Mouse (Mus musculus): ENCODE measurements around the gene Tbc1d22b. TPM values are rescaled to one million over a fixed set of nuclear protein-coding genes. Genes with fewer than 3 reads are reported as not detected.
A peak's percentile ranks its signal among the peaks of the same experiment; 100 is the strongest.

The Tbc1d22b gene
- total RNA-seq, 2 experiments from 2014 or later: 43.4 to 45.7 TPM

DNA sequence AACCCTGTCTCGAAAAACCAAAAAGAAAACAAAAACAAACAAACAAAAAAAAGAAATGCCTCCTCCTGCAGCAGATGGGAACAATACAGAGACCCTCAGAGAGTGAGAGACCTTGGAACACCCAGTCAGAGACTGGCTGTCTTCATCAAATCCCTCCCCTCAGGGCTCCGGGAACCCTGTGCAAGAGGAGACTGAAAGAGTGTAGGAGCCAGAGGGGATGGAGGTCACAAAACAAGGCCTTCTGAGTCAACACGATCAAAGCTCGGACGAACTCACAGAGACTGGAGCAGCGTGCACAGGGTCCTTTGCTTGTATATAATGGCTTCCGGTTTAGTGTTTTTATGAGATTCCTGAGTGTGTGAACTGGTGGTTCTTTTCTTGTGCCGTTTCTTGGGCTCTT, 9.2 kb upstream of the Tbc1d22b start:
- no peak for DNase-seq (ENCODE audit: extremely low spot score in 1 of 2, low spot score in 1 of 2)

- DNase-seq (ENCODE audit: extremely low spot score in 1 of 2, low spot score in 1 of 2): no peak
Measured at GRCm38 (mm10) chr17:29541419-29541818, 8.2 kb upstream of the Tbc1d22b start.

GRCm38 (mm10) chr17:29542831-29543690, 6.5 kb upstream of the Tbc1d22b start:
- DNase-seq (ENCODE audit: extremely low spot score in 1 of 2, low spot score in 1 of 2): peak in 1 of 2 experiments; percentile 30

GRCm38 (mm10) chr17:29544064-29544463, 5.5 kb upstream of the Tbc1d22b start:
- no peak for DNase-seq (ENCODE audit: extremely low spot score in 1 of 2, low spot score in 1 of 2)

GRCm38 (mm10) chr17:29545241-29545640, 4.3 kb upstream of the Tbc1d22b start:
- DNase-seq (ENCODE audit: extremely low spot score in 1 of 2, low spot score in 1 of 2): no peak

GRCm38 (mm10) chr17:29548494-29548893, 1.1 kb upstream of the Tbc1d22b start:
- no peak for DNase-seq (ENCODE audit: extremely low spot score in 1 of 2, low spot score in 1 of 2)

GRCm38 (mm10) chr17:29548994-29549393, 591 bp upstream of the Tbc1d22b start:
- no peak for DNase-seq (ENCODE audit: extremely low spot score in 1 of 2, low spot score in 1 of 2)

DNA sequence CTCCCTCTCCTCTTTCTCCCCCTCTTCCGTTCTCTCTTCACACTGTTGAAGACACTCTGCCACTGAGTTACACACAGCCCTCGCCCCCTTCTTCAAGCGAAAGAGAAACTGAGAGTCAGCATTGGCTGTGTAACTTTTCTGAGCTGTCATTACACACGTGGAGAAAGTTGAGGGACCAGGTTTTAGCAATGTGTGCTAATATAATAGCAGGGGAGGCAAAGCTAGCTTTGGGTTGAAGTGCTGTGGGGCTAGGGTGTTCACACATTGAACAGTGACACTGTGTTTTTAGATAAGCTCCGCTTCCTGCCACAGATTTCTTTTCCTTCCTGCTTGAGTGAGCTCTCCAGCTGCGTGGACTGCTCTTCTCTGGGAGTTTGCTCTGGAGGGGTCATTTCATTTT, 1.4 kb downstream of the Tbc1d22b start:
- no peak for DNase-seq (ENCODE audit: extremely low spot score in 1 of 2, low spot score in 1 of 2)

GRCm38 (mm10) chr17:29552162-29552732, 2.7 kb downstream of the Tbc1d22b start, which contains the start of gene Tmem217:
Tmem217 (minus strand) TSS chr17:29552385.
- no peak for DNase-seq (ENCODE audit: extremely low spot score in 1 of 2, low spot score in 1 of 2)

GRCm38 (mm10) chr17:29554176-29554575, 4.6 kb downstream of the Tbc1d22b start:
- DNase-seq (ENCODE audit: extremely low spot score in 1 of 2, low spot score in 1 of 2): no peak

DNA sequence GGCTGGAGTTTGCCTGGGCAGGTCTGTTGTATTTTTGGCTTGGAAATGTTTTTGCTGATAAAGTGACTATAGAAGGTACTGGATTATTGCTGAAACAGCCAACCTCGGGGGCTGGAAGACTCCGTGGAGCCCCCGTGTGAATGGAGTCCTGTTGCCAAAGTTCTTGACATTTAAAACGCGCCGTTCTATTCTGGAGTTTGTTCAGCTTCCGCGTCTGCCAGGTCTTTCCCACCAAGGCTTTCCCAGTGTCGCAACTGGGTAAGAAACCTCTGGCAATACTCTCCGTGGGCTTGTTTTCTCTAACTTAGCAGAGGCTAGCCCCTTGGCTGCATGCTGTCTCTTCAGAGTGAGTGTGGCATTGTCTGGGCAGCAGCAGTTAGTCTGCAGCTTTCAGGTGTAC, 6.9 kb downstream of the Tbc1d22b start:
- no peak for DNase-seq (ENCODE audit: extremely low spot score in 1 of 2, low spot score in 1 of 2)

DNA sequence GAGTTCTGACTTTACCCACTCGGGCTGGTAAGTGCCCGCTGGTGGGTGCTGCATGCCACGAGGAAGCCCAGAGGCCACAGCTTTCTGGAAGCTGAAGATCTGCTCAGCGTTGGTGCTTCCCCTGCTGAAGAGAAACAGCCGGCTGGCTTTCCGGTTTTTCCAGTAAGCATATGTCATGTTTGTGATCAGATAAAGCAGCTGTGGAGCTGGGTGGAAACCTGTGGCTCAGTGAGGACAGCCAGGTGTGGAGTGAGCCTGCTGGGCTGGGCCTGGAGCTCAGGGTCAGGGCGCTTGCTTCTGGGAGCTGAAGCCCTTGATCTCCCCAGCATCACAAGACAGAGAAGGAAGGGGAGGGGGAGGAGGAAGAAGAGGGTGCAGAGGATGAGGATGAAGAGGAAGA, 7.3 kb downstream of the Tbc1d22b start:
- no peak for DNase-seq (ENCODE audit: extremely low spot score in 1 of 2, low spot score in 1 of 2)

DNA sequence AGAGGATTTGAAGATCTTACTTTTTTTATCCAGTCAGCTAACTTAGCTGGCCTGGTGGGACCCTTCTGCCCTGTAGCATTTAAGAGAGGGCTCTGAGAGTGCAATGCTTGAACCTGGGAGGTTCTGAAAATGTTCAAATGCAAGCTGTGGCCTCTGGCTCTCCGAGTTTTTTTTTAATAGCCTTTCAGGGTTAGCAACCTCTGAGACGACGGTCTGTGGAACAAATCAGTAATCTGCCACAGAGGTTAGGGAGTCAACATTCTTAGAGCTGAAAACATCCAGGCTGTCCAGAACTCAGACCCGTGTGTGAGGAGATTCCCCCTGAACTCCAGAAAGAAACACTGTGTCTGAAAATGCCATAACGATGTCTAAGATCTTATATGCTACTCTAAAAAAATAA, 8.9 kb downstream of the Tbc1d22b start:
- DNase-seq (ENCODE audit: extremely low spot score in 1 of 2, low spot score in 1 of 2): no peak

GRCm38 (mm10) chr17:29565521-29565920, 15.9 kb downstream of the Tbc1d22b start:
- no peak for DNase-seq (ENCODE audit: extremely low spot score in 1 of 2, low spot score in 1 of 2)

DNA sequence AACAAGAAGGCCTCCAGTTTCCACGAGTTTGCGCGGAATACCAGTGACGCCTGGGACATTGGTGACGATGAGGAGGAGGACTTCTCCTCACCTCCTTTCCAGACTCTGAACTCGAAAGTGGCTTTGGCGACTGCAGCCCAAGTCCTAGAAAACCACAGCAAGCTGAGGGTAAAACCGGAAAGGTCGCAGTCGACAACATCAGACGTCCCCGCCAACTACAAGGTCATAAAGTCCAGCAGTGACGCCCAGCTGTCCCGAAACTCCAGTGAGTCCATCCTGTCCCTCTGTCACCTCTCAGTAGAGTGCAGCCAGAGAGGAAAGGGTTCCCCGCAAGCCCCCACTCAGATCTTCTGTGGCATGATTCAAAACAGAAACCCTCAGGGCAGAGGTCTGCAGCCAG, 18.9 kb downstream of the Tbc1d22b start:
- DNase-seq (ENCODE audit: extremely low spot score in 1 of 2, low spot score in 1 of 2): no peak

GRCm38 (mm10) chr17:29569831-29570230, 20.2 kb downstream of the Tbc1d22b start:
- no peak for DNase-seq (ENCODE audit: extremely low spot score in 1 of 2, low spot score in 1 of 2)

- no peak for DNase-seq (ENCODE audit: extremely low spot score in 1 of 2, low spot score in 1 of 2)
Measured at GRCm38 (mm10) chr17:29579579-29580126, 30.1 kb downstream of the Tbc1d22b start.

DNA sequence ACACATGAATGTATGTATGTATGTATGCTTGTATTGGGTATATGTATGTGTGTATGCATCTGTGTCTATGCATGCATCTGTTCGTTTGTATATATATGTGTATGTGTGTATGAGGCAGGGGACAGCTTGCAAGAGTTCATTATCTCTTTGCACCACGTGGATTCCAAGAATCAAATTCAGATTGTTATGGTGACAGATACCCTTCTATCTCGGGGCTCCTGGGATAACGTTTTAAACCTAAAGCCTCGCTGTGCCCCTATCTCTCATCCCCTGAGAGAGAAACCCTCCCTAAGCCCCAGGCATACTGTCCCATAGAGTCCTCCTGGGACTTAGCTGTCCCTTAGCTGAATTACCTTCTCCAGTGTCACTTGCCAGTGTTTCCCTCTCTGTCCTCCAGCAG, 34.0 kb downstream of the Tbc1d22b start:
- no peak for DNase-seq (ENCODE audit: extremely low spot score in 1 of 2, low spot score in 1 of 2)

DNA sequence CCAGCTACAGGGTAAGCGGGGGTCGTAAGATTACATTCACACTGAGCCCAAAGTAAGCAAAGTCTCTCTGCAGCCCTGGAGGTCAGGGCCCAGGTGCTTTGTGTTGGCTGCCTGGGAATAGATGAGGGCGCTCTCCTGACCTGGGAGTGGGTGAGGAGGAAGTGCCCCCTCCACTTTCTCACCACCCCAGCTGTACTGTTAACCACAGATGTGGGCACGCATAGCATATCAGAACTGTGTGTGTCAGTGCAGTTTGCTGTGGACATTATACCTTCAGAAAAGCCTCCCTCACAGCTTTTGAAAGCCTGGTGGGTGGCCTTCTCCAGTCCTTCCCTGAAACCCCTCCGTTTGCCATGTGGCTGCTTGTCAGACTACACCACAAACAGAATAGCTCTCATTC, 34.7 kb downstream of the Tbc1d22b start:
- DNase-seq (ENCODE audit: extremely low spot score in 1 of 2, low spot score in 1 of 2): no peak

GRCm38 (mm10) chr17:29584737-29585136, 35.2 kb downstream of the Tbc1d22b start:
- peak in 1 of 2 experiments; percentile 21 for DNase-seq (ENCODE audit: extremely low spot score in 1 of 2, low spot score in 1 of 2)

DNA sequence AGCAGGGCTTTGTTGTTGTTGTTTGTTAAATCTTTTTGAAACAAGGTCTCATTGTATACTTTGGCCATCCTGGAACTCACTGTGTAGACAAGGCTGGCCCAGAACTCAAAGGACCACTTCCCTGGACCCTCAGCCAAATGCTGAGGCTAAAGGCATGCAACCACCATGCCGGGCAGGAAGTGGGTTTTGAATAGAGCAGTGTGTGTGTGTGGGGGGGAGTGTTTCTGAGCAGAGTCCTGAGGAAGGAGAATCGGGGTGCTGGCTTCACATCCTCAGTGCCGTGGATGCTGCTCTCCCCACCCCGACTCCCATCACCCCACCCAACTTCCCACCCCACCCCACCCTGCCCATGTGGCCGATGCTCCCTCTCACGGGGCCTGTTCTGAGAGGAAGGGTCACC, 35.9 kb downstream of the Tbc1d22b start:
- no peak for DNase-seq (ENCODE audit: extremely low spot score in 1 of 2, low spot score in 1 of 2)

GRCm38 (mm10) chr17:29586921-29587320, 37.3 kb downstream of the Tbc1d22b start:
- DNase-seq (ENCODE audit: extremely low spot score in 1 of 2, low spot score in 1 of 2): no peak

All from layer of hippocampus, postnatal 25 days (tissue).